Mouse (Mus musculus) activated CD4-positive, CD25-positive, alpha-beta regulatory T cell (primary cell): ENCODE data around the gene Btg4. TPM values are rescaled to one million over a fixed set of nuclear protein-coding genes. Genes with fewer than 3 reads are reported as not detected.

Source experiments
- polyA plus RNA-seq, 2 experiments: library from polyadenylated mRNA; unstranded; fragments of 100-300 nt; shearing (Covaris generic); gene quantifications; one replicate each; pipeline ENCODE4 v1.2.1; 2017

The Btg4 gene
- under 1 TPM in 1 of 2 experiments, not detected in 1; 0.81 TPM for polyA plus RNA-seq

GRCm38 (mm10) chr9:51060601-51061000 lies at the start of gene Btg4:
Gene Btg4, plus strand, starts transcription at chr9:51060901.

GRCm38 (mm10) chr9:51076979-51077315 lies 16.2 kb downstream of the Btg4 start, which contains the start of gene Layn:
Gene Layn, minus strand, starts transcription at chr9:51077094.

GRCm38 (mm10) chr9:51101756-51102425 lies 41.2 kb downstream of the Btg4 start, which contains the start of gene 4833427G06Rik:
Gene 4833427G06Rik, minus strand, starts transcription at chr9:51102078.

GRCm38 (mm10) chr9:51165312-51166180 lies 104.8 kb downstream of the Btg4 start, which contains the start of gene Gm32742:
Gene Gm32742, minus strand, starts transcription at chr9:51165517.

Other genes starting within 250 kb of the Btg4 start
- 10 to 100 TPM; 73.9 to 89.8 TPM for gene Ppp2r1b, start 215.6 kb upstream of the Btg4 start, polyA plus RNA-seq
- gene Sik2, start 51.8 kb upstream of the Btg4 start, polyA plus RNA-seq: 10 to 100 TPM; 30.7 to 32.1 TPM
- 1 to 10 TPM in 1 of 2 experiments, not detected in 1; 1.4 TPM for gene Layn, start 16.2 kb downstream of the Btg4 start, polyA plus RNA-seq
- gene 4833427G06Rik, start 41.2 kb downstream of the Btg4 start, polyA plus RNA-seq: not detected
- gene Gm32742, start 104.6 kb downstream of the Btg4 start, polyA plus RNA-seq: under 1 TPM in 1 of 2 experiments, not detected in 1; 0.04 TPM
- 1 to 10 TPM; 2.5 to 8.1 TPM for gene Pou2af1, start 152.8 kb downstream of the Btg4 start, polyA plus RNA-seq
- not detected for gene Colca2, start 217.7 kb downstream of the Btg4 start, polyA plus RNA-seq